20 mouse cellular contexts compared by ENCODE assay signal in genomic region chr9:70878157-70878556, GRCm38 (mm10).
DNase-seq lines count a peak whose midpoint lies in the region; ATAC-seq and TF ChIP-seq lines count a peak whose summit lies in the region.
"Had no signal": no experiment of that assay in that cellular context is flagged by ENCODE, and none has a peak within 500 bp of the region (broad histone marks: within the 10 kb centered on the region; RNA-seq: fewer than 3 reads in every experiment).

No protein-coding gene starts in this region.

- H3K4me1 ChIP-seq in forebrain, embryonic 14.5 days (ENCODE audit: control insufficient read depth, insufficient read depth, low read length) = no peaks in the 10 kb centered on the region
- no peaks in the 10 kb centered on the region for H3K4me1 ChIP-seq in forebrain, embryonic 15.5 days
- H3K4me1 ChIP-seq in lung, postnatal 0 days (ENCODE audit: insufficient read depth, low read depth, low read length) = no peaks in the 10 kb centered on the region

- H3K4me2 ChIP-seq in forebrain, embryonic 14.5 days (ENCODE audit: low read length) = no peak overlapping the region
- no peak overlapping the region for H3K4me2 ChIP-seq in forebrain, embryonic 15.5 days (replicated peaks)
- no peak overlapping the region for H3K4me2 ChIP-seq in lung, postnatal 0 days (replicated peaks; ENCODE audit: low read depth, low read length)
- H3K4me2 ChIP-seq: embryonic facial prominence, embryonic 13.5 days; liver, embryonic 11.5 days; lung, embryonic 15.5 days; neural tube, embryonic 15.5 days had no signal

- DNase-seq in forebrain, embryonic 14.5 days (ENCODE audit: low spot score) = peak; percentile 56
- peak; percentile 46 to 61 for DNase-seq in right cerebral cortex, postnatal 10 days (ENCODE audit: low spot score in 2 of 2)
- no peak for DNase-seq in right cerebral cortex, postnatal 14 days
- DNase-seq in layer of hippocampus, adult 18-20 months (ENCODE audit: low spot score in 2 of 2) = peak; percentile 60 to 75
- DNase-seq in urinary bladder, adult 2 months (ENCODE audit: low spot score) = no peak
- DNase-seq in left cerebral cortex, adult 11 months (ENCODE audit: low spot score) = no peak
- no peak for DNase-seq in lung, postnatal 0 days (ENCODE audit: low spot score)
- DNase-seq: adrenal gland, postnatal 36 days; heart, postnatal 36 days; kidney, adult 9 months; left cerebral cortex, postnatal 4 days; retina, postnatal 1 day had no signal

- H3K4me3 ChIP-seq in forebrain, embryonic 14.5 days (ENCODE audit: low read depth, low read length) = no peak overlapping the region
- H3K4me3 ChIP-seq in forebrain, embryonic 15.5 days = no peak overlapping the region
- H3K4me3 ChIP-seq in lung, postnatal 0 days (ENCODE audit: low read depth, low read length) = no peak overlapping the region
- H3K4me3 ChIP-seq: embryonic facial prominence, embryonic 13.5 days; heart, embryonic 10.5 days; lung, embryonic 15.5 days; neural tube, embryonic 15.5 days had no signal

- H3K36me3 ChIP-seq in forebrain, embryonic 14.5 days (ENCODE audit: control insufficient read depth, insufficient read depth, low read length) = no peaks in the 10 kb centered on the region
- H3K36me3 ChIP-seq in forebrain, embryonic 15.5 days = no peaks in the 10 kb centered on the region
- no peaks in the 10 kb centered on the region for H3K36me3 ChIP-seq in lung, postnatal 0 days (ENCODE audit: insufficient read depth, low read length)
- H3K36me3 ChIP-seq: embryonic facial prominence, embryonic 13.5 days; heart, embryonic 10.5 days; lung, embryonic 15.5 days; neural tube, embryonic 15.5 days had no signal

- H3K9me3 ChIP-seq in forebrain, embryonic 14.5 days (replicated peaks; ENCODE audit: control insufficient read depth, low read length) = no peaks in the 10 kb centered on the region
- H3K9me3 ChIP-seq in forebrain, embryonic 15.5 days = no peaks in the 10 kb centered on the region
- no peaks in the 10 kb centered on the region for H3K9me3 ChIP-seq in lung, postnatal 0 days (ENCODE audit: low read length)
- H3K9me3 ChIP-seq: embryonic facial prominence, embryonic 13.5 days; heart, embryonic 10.5 days; lung, embryonic 15.5 days; neural tube, embryonic 15.5 days had no signal

- no peak overlapping the region for H3K27ac ChIP-seq in forebrain, embryonic 14.5 days (ENCODE audit: low read depth, low read length)
- no peak overlapping the region for H3K27ac ChIP-seq in forebrain, embryonic 15.5 days (replicated peaks)
- no peak overlapping the region for H3K27ac ChIP-seq in lung, postnatal 0 days (ENCODE audit: low read length)
- H3K27ac ChIP-seq: embryonic facial prominence, embryonic 13.5 days; heart, embryonic 10.5 days; lung, embryonic 15.5 days; neural tube, embryonic 15.5 days; stomach, postnatal 0 days had no signal

- TF ChIP-seq EP300 in lung, postnatal 0 days (IDR thresholded peaks at IDR 0.05) = no peak

- WGBS in forebrain, embryonic 14.5 days = 53% methylated on average over 5 of the region's 5 CpGs
- WGBS in forebrain, embryonic 15.5 days = 57% methylated on average over 5 of the region's 5 CpGs
- 78% methylated on average over 5 of the region's 5 CpGs for WGBS in lung, postnatal 0 days

- H3K9ac ChIP-seq in forebrain, embryonic 14.5 days (ENCODE audit: low read length) = no peak overlapping the region
- H3K9ac ChIP-seq in forebrain, embryonic 15.5 days (replicated peaks) = no peak overlapping the region
- no peak overlapping the region for H3K9ac ChIP-seq in lung, postnatal 0 days (replicated peaks; ENCODE audit: low read depth)
- H3K9ac ChIP-seq: embryonic facial prominence, embryonic 13.5 days; lung, embryonic 15.5 days; neural tube, embryonic 15.5 days had no signal

- no peak for ATAC-seq in forebrain, embryonic 14.5 days
- no peak for ATAC-seq in forebrain, embryonic 15.5 days (replicated peaks)
- ATAC-seq in lung, postnatal 0 days = no peak
- ATAC-seq: inflammation-experienced regulatory T-cells, adult 6 months had no signal

- no peaks in the 10 kb centered on the region for H3K27me3 ChIP-seq in forebrain, embryonic 14.5 days (replicated peaks; ENCODE audit: control insufficient read depth, insufficient read depth, low read length)
- no peaks in the 10 kb centered on the region for H3K27me3 ChIP-seq in forebrain, embryonic 15.5 days
- no peaks in the 10 kb centered on the region for H3K27me3 ChIP-seq in lung, postnatal 0 days (replicated peaks; ENCODE audit: insufficient read depth, low read length)
- H3K27me3 ChIP-seq: embryonic facial prominence, embryonic 13.5 days; lung, embryonic 15.5 days; neural tube, embryonic 15.5 days had no signal

- no peak for TF ChIP-seq CTCF in lung, postnatal 0 days (IDR thresholded peaks at IDR 0.05)

Comparison
In these comparisons a context has a peak if more than half of its experiments do, and no peak if none do; other contexts are left out.
1. DNase-seq: peak in forebrain, embryonic 14.5 days (single experiment), right cerebral cortex, postnatal 10 days (2 of 2) and layer of hippocampus, adult 18-20 months (2 of 2); none in right cerebral cortex, postnatal 14 days (single experiment), urinary bladder, adult 2 months (single experiment), left cerebral cortex, adult 11 months (single experiment) and lung, postnatal 0 days (single experiment).